Mouse (Mus musculus) MEL (cell line): Measurements from ENCODE around the gene Adm2. TPM values are rescaled to one million over a fixed set of nuclear protein-coding genes. Genes with fewer than 3 reads are reported as not detected.

ENCODE experiments used
- DNase-seq: peaks from one replicate; pipeline ENCODE4 v3.0.0; 2011; ENCODE audit warnings: low read depth, low spot score
- H3K27ac ChIP-seq: 2 replicates; pipeline ENCODE4 v1.5.1; 2012; ENCODE audit warnings: low read depth, mild to moderate bottlenecking, control low read depth, low read length, moderate library complexity; ENCODE audit not compliant: control insufficient read depth
- H3K27me3 ChIP-seq, 2 experiments: fragments of 150-350 bp in 1 of 2; sonication (generic) in 1 of 2; 2 replicates each; pipeline ENCODE4 v1.6.1; 2012; ENCODE audit warnings: low read length in 2 of 2, mild to moderate bottlenecking in 2 of 2, improper control_type of control experiment in 1 of 2, moderate library complexity in 1 of 2; ENCODE audit not compliant: insufficient read depth in 2 of 2, control insufficient read depth in 1 of 2
- H3K36me3 ChIP-seq, 2 experiments: 2 replicates each; pipeline ENCODE4 v1.6.1; 2012 to 2014; ENCODE audit warnings: low read length in 2 of 2, improper control_type of control experiment in 1 of 2, inconsistent platforms in 1 of 2, mild to moderate bottlenecking in 1 of 2; ENCODE audit not compliant: insufficient read depth in 2 of 2, control insufficient read depth in 1 of 2
- H3K4me1 ChIP-seq, 2 experiments: fragments of 150-350 bp in 1 of 2; sonication (generic) in 1 of 2; 2 replicates each; pipeline ENCODE4 v1.6.1; 2012; ENCODE audit warnings: low read length in 2 of 2, improper control_type of control experiment in 1 of 2, mild to moderate bottlenecking in 1 of 2; ENCODE audit not compliant: insufficient read depth in 2 of 2, control insufficient read depth in 1 of 2
- H3K4me3 ChIP-seq, 2 experiments: fragments of 150-350 bp in 1 of 2; sonication (generic) in 1 of 2; 2 replicates each; pipeline ENCODE4 v1.5.1; 2012; ENCODE audit warnings: low read depth in 2 of 2, low read length in 2 of 2, mild to moderate bottlenecking in 2 of 2, moderate library complexity in 2 of 2, control low read depth in 1 of 2, improper control_type of control experiment in 1 of 2; ENCODE audit not compliant: control insufficient read depth in 1 of 2, insufficient read depth in 1 of 2
- H3K79me2 ChIP-seq: 2 replicates; pipeline ENCODE4 v1.6.1; 2012; ENCODE audit warnings: mild to moderate bottlenecking, low read length, moderate library complexity; ENCODE audit not compliant: control insufficient read depth, poor library complexity, insufficient read depth
- H3K9ac ChIP-seq: 2 replicates; pipeline ENCODE4 v1.6.1; 2012; ENCODE audit warnings: low read depth, mild to moderate bottlenecking, control low read depth, low read length, moderate library complexity; ENCODE audit not compliant: control insufficient read depth, poor library complexity, severe bottlenecking
- H3K9me3 ChIP-seq: fragments of 150-350 bp; sonication (generic); replicated peaks from 2 replicates; pipeline ENCODE4 v1.6.1; 2012; ENCODE audit warnings: mild to moderate bottlenecking, low read length, improper control_type of control experiment, moderate library complexity; ENCODE audit not compliant: insufficient read depth
- BHLHE40 ChIP-seq: IDR thresholded peaks from 2 replicates; pipeline ENCODE4 v1.6.1; 2012; ENCODE audit warnings: low read depth, mild to moderate bottlenecking, inconsistent platforms, low read length, improper control_type of control experiment, borderline replicate concordance
- CHD1 ChIP-seq: IDR thresholded peaks from 2 replicates; pipeline ENCODE4 v1.6.1; 2012; ENCODE audit warnings: low read depth, mild to moderate bottlenecking, inconsistent platforms, low read length, improper control_type of control experiment
- CHD2 ChIP-seq: IDR thresholded peaks from 2 replicates; pipeline ENCODE4 v1.6.1; 2011; ENCODE audit warnings: low read length, improper control_type of control experiment
- CTCF ChIP-seq, 3 experiments: IDR thresholded peaks in 2 of 3; conservative IDR thresholded peaks in 1 of 3; 2 replicates each; pipeline ENCODE4 v1.5.1; 2011 to 2012; ENCODE audit warnings: low read length in 3 of 3, low read depth in 2 of 3, mild to moderate bottlenecking in 2 of 3, improper control_type of control experiment in 1 of 3, inconsistent platforms in 1 of 3, mixed read lengths in 1 of 3, moderate library complexity in 1 of 3; ENCODE audit not compliant: control insufficient read depth in 1 of 3, insufficient read depth in 1 of 3, poor library complexity in 1 of 3, severe bottlenecking in 1 of 3
- E2F4 ChIP-seq: IDR thresholded peaks from 2 replicates; pipeline ENCODE4 v1.6.1; 2011; ENCODE audit warnings: low read depth, low read length, improper control_type of control experiment, borderline replicate concordance
- EP300 ChIP-seq, 2 experiments: IDR thresholded peaks; 2 replicates each; pipeline ENCODE4 v1.6.1; 2011; ENCODE audit warnings: improper control_type of control experiment in 2 of 2, low read length in 2 of 2, low read depth in 1 of 2, mild to moderate bottlenecking in 1 of 2
- ETS1 ChIP-seq: IDR thresholded peaks from 2 replicates; pipeline ENCODE4 v1.6.1; 2012; ENCODE audit warnings: low read depth, mild to moderate bottlenecking, inconsistent platforms, low read length, improper control_type of control experiment, moderate library complexity
- GABPA ChIP-seq: IDR thresholded peaks from 2 replicates; pipeline ENCODE4 v1.6.1; 2012; ENCODE audit warnings: low read depth, mild to moderate bottlenecking, inconsistent platforms, low read length, improper control_type of control experiment, moderate library complexity
- GATA1 ChIP-seq: IDR thresholded peaks from 2 replicates; pipeline ENCODE4 v1.6.1; 2011; ENCODE audit warnings: low read depth, low read length, improper control_type of control experiment
- HCFC1 ChIP-seq: IDR thresholded peaks from 2 replicates; pipeline ENCODE4 v1.6.1; 2012; ENCODE audit warnings: low read depth, mild to moderate bottlenecking, inconsistent platforms, low read length, improper control_type of control experiment, moderate library complexity
- JUND ChIP-seq: IDR thresholded peaks from 2 replicates; pipeline ENCODE4 v1.6.1; 2011; ENCODE audit warnings: low read depth, mild to moderate bottlenecking, improper control_type of control experiment, low read length
- KAT2A ChIP-seq: conservative IDR thresholded peaks from 2 replicates; pipeline ENCODE4 v1.6.1; 2012; ENCODE audit warnings: low read depth, low read length, improper control_type of control experiment, inconsistent platforms
- MAX ChIP-seq: IDR thresholded peaks from 2 replicates; pipeline ENCODE4 v1.6.1; 2011; ENCODE audit warnings: low read length, improper control_type of control experiment
- MAZ ChIP-seq: IDR thresholded peaks from 2 replicates; pipeline ENCODE4 v1.6.1; 2012; ENCODE audit warnings: low read depth, mild to moderate bottlenecking, inconsistent platforms, low read length, improper control_type of control experiment
- MEF2A ChIP-seq: IDR thresholded peaks from 2 replicates; pipeline ENCODE4 v1.6.1; 2014; ENCODE audit warnings: low read depth, mild to moderate bottlenecking, inconsistent platforms, low read length, improper control_type of control experiment; ENCODE audit not compliant: poor library complexity, insufficient replicate concordance, severe bottlenecking; ENCODE audit errors: extremely low read depth
- MXI1 ChIP-seq: IDR thresholded peaks from 2 replicates; pipeline ENCODE4 v1.6.1; 2011; ENCODE audit warnings: mild to moderate bottlenecking, low read depth, low read length, improper control_type of control experiment
- MYB ChIP-seq: IDR thresholded peaks from 2 replicates; pipeline ENCODE4 v1.6.1; 2011; ENCODE audit warnings: mild to moderate bottlenecking, low read depth, low read length, improper control_type of control experiment
- NELFE ChIP-seq: IDR thresholded peaks from 2 replicates; pipeline ENCODE4 v1.6.1; 2011; ENCODE audit warnings: low read depth, low read length, improper control_type of control experiment
- POLR2A ChIP-seq, 2 experiments: IDR thresholded peaks; 2 replicates each; pipeline ENCODE4 v1.6.1; 2011 to 2012; ENCODE audit warnings: low read length in 2 of 2, mild to moderate bottlenecking in 2 of 2, control low read depth in 1 of 2, improper control_type of control experiment in 1 of 2, low read depth in 1 of 2, moderate library complexity in 1 of 2; ENCODE audit not compliant: control insufficient read depth in 1 of 2, insufficient read depth in 1 of 2, poor library complexity in 1 of 2
- POLR2AphosphoS2 ChIP-seq: IDR thresholded peaks from 2 replicates; pipeline ENCODE4 v1.6.1; 2011; ENCODE audit warnings: low read length, improper control_type of control experiment
- POLR2AphosphoS5 ChIP-seq: IDR thresholded peaks from 2 replicates; pipeline ENCODE4 v1.6.1; 2012; ENCODE audit warnings: low read depth, borderline replicate concordance, mild to moderate bottlenecking, inconsistent platforms, low read length, moderate library complexity, mixed read lengths
- RAD21 ChIP-seq: IDR thresholded peaks from 2 replicates; pipeline ENCODE4 v1.6.1; 2011; ENCODE audit warnings: mild to moderate bottlenecking, low read depth, low read length, improper control_type of control experiment
- RCOR1 ChIP-seq: IDR thresholded peaks from 2 replicates; pipeline ENCODE4 v1.6.1; 2012; ENCODE audit warnings: low read depth, mild to moderate bottlenecking, inconsistent platforms, low read length, improper control_type of control experiment
- SIN3A ChIP-seq: IDR thresholded peaks from 2 replicates; pipeline ENCODE4 v1.6.1; 2012; ENCODE audit warnings: low read length, improper control_type of control experiment, inconsistent platforms
- SMC3 ChIP-seq: IDR thresholded peaks from 2 replicates; pipeline ENCODE4 v1.6.1; 2011; ENCODE audit warnings: low read depth, low read length, improper control_type of control experiment
- TAL1 ChIP-seq: IDR thresholded peaks from 2 replicates; pipeline ENCODE4 v1.6.1; 2012; ENCODE audit warnings: mild to moderate bottlenecking, inconsistent platforms, low read length, moderate library complexity, mixed read lengths
- TBP ChIP-seq: IDR thresholded peaks from 2 replicates; pipeline ENCODE4 v1.8.0; 2011; ENCODE audit warnings: low read depth, low read length, improper control_type of control experiment
- UBTF ChIP-seq: IDR thresholded peaks from 2 replicates; pipeline ENCODE4 v1.6.1; 2012; ENCODE audit warnings: low read depth, mild to moderate bottlenecking, inconsistent platforms, low read length, improper control_type of control experiment, moderate library complexity, borderline replicate concordance; ENCODE audit not compliant: insufficient read depth
- USF1 ChIP-seq: IDR thresholded peaks from 2 replicates; pipeline ENCODE4 v1.6.1; 2014; ENCODE audit warnings: low read depth, mild to moderate bottlenecking, inconsistent platforms, low read length, improper control_type of control experiment, moderate library complexity
- USF2 ChIP-seq, 2 experiments: IDR thresholded peaks; 2 replicates each; pipeline ENCODE4 v1.6.1; 2011 to 2012; ENCODE audit warnings: improper control_type of control experiment in 2 of 2, low read length in 2 of 2, borderline replicate concordance in 1 of 2, inconsistent platforms in 1 of 2, low read depth in 1 of 2, mild to moderate bottlenecking in 1 of 2; ENCODE audit not compliant: insufficient read depth in 1 of 2
- ZC3H11A ChIP-seq: IDR thresholded peaks from 2 replicates; pipeline ENCODE4 v1.6.1; 2012; ENCODE audit warnings: low read depth, mild to moderate bottlenecking, inconsistent platforms, low read length, improper control_type of control experiment
- ZKSCAN1 ChIP-seq: IDR thresholded peaks from 2 replicates; pipeline ENCODE4 v1.6.1; 2012; ENCODE audit warnings: low read depth, mild to moderate bottlenecking, inconsistent platforms, low read length, improper control_type of control experiment, moderate library complexity
- ZNF384 ChIP-seq: IDR thresholded peaks from 2 replicates; pipeline ENCODE4 v1.6.1; 2012; ENCODE audit warnings: low read depth, mild to moderate bottlenecking, inconsistent platforms, low read length, improper control_type of control experiment
- polyA plus RNA-seq, 2 experiments: library from polyadenylated mRNA; stranded (reverse) in 1 of 2; unstranded in 1 of 2; fragments of >175 nt in 1 of 2; fragments of >200 nt in 1 of 2; gene quantifications; 2 replicates each; pipeline versions ENCODE4 v1.2.1 to v1.2.4; 2012; ENCODE audit warnings: low replicate concordance in 2 of 2, low read depth in 1 of 2; ENCODE audit not compliant: insufficient read length in 2 of 2, insufficient read depth in 1 of 2, missing spikeins in 1 of 2
- total RNA-seq: library from RNA; depleted of rRNA; stranded (reverse); fragments of 300-350 nt; gene quantifications from 2 replicates; pipeline ENCODE4 v1.2.3, GENCODE M21; 2012

Gene Adm2
- total and polyA plus RNA-seq, 3 experiments: 1.4 to 18.2 TPM; not detected in 1

DNA sequence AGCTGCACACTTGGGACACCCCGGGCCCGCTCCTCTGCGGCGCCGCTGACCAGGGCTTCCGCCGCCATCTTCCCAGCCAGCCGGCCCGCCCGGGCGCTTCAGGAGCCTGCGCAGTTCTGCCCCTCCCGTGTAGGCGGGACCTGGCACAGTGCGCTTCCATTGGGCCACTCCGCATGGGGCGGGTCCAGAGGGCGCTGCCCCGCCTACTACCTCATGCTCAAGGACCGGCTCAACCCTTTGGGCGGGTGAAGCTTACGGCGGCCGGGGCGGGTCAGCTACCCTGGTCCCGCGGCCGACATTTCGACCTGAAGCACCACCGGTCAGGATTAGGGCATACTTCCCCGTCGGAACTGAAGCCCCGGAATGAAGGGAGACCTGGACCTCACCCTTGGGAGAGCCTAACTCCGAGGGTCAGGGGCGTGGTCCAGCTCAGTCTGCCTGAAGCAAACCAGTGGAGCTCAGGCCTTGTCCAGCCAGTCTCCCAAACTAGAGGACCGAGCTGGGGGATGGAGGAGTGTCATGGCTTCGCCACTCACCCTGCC lies 7.3 kb upstream of the Adm2 start, which contains the start of gene Sbf1 (continued):
- TF ChIP-seq MAZ (peak; percentile 38; the same call in 1 of the 2 replicates), KAT2A (no peak; the same call in 1 of the 2 replicates), CHD1 (no peak), ETS1 (no peak), RCOR1 (no peak), NELFE (peak; percentile 72), EP300 (IDR thresholded peaks at IDR 0.05; ENCODE audit: low read depth in 1 of 2, low read length in 2 of 2) (no peak), POLR2AphosphoS5 (no peak), ZC3H11A (no peak), MYB (no peak), TAL1 (no peak), RAD21 (no peak)

GRCm38 (mm10) chr15:89316146-89316545 lies 6.4 kb upstream of the Adm2 start:
- Histone ChIP-seq H3K4me1 (peaks cover 0 to 17% of the 10 kb centered on the region in 2 experiments; a peak in 3 of 4 replicates), H3K36me3 (peaks cover 0 to 5% of the 10 kb centered on the region in 2 experiments; a peak in 1 of 4 replicates), H3K27me3 (no peaks in the 10 kb centered on the region), H3K9me3 (no peaks in the 10 kb centered on the region), H3K4me3 (no peak overlapping the region), H3K79me2 (peaks cover 38% of the 10 kb centered on the region), H3K27ac (no peak overlapping the region), H3K9ac (no peak overlapping the region)
- peak; percentile 78 for DNase-seq
- peak; percentile 74 to 88 (median 77) for TF ChIP-seq CTCF (IDR thresholded peaks at IDR 0.05 in 2 of 3, conservative IDR thresholded peaks at IDR 0.05 in 1 of 3; ENCODE audit: control insufficient read depth in 1 of 3, insufficient read depth in 1 of 3, low read depth in 2 of 3, low read length in 3 of 3, poor library complexity in 1 of 3, severe bottlenecking in 1 of 3)
- no peak for TF ChIP-seq JUND
- no peak for TF ChIP-seq EP300 (IDR thresholded peaks at IDR 0.05; ENCODE audit: low read depth in 1 of 2, low read length in 2 of 2)
- no peak for TF ChIP-seq CHD1
- no peak for TF ChIP-seq POLR2AphosphoS2
- TF ChIP-seq NELFE: no peak
- TF ChIP-seq USF1: no peak
- TF ChIP-seq RCOR1: no peak
- no peak for TF ChIP-seq ZKSCAN1
- no peak for TF ChIP-seq POLR2A (IDR thresholded peaks at IDR 0.05; ENCODE audit: control insufficient read depth in 1 of 2, insufficient read depth in 1 of 2, low read depth in 1 of 2, low read length in 2 of 2, poor library complexity in 1 of 2)
- no peak for TF ChIP-seq KAT2A
- no peak for TF ChIP-seq E2F4
- TF ChIP-seq USF2 (IDR thresholded peaks at IDR 0.05; ENCODE audit: borderline replicate concordance in 1 of 2, insufficient read depth in 1 of 2, low read depth in 1 of 2, low read length in 2 of 2): no peak
- TF ChIP-seq TBP: no peak
- no peak for TF ChIP-seq UBTF
- no peak for TF ChIP-seq MYB
- peak; percentile 56 for TF ChIP-seq RAD21
- TF ChIP-seq ZNF384: no peak; the same call in 1 of the 2 replicates
- no peak for TF ChIP-seq MXI1
- TF ChIP-seq ZC3H11A: no peak; the same call in 1 of the 2 replicates
- no peak for TF ChIP-seq SIN3A
- no peak for TF ChIP-seq CHD2
- TF ChIP-seq SMC3: peak; percentile 55
- TF ChIP-seq TAL1: no peak
- TF ChIP-seq GATA1: no peak
- TF ChIP-seq BHLHE40: no peak
- no peak for TF ChIP-seq MAX
- no peak for TF ChIP-seq ETS1
- no peak for TF ChIP-seq MEF2A
- no peak for TF ChIP-seq POLR2AphosphoS5
- no peak for TF ChIP-seq GABPA
- no peak for TF ChIP-seq HCFC1
